Mouse (Mus musculus) stomach, postnatal 0 days (tissue): ENCODE data around the gene Rgs16.

Source experiments
- CTCF ChIP-seq: IDR thresholded peaks from 2 replicates; pipeline ENCODE4 v1.5.1; 2016; ENCODE audit warnings: antibody characterized with exemption, low read depth, mild to moderate bottlenecking, moderate library complexity
- EP300 ChIP-seq: optimal IDR thresholded peaks from 2 replicates; pipeline ENCODE3; 2016; ENCODE audit warnings: antibody characterized with exemption

DNA sequence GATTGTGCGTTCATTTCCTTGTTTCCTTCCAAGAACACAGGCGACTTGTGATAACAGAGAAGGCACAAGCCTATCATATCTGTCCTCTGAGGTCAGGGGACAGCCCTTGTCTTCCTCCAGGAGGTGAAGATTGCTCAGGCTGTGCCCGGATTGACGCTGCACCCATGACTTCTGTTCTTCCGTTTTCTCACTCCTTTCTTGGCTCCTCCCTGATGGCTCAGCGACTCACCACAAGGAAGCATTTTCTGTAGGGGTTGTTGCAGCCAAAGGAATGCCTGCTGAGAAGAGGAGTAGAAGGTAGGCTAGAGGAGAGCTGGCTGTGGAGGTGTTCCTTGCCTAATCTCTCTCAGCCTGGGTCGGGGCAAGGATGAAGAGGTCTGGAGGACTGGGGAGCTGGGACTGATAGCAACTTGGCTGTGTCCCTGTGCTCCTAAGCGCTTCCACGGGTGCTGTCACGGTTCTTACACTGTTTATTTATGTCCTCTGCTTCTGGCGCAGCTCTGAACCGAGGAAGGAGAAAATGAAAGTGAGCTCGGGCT, 11.7 kb downstream of the Rgs16 start:
- TF ChIP-seq EP300 (no peak), CTCF (no peak)
